Mouse (Mus musculus): ENCODE results near the gene Synj1. TPM values are rescaled to one million over a fixed set of nuclear protein-coding genes. Genes with fewer than 3 reads are reported as not detected.
A peak's percentile ranks its signal among the peaks of the same experiment; 100 is the strongest.

Gene Synj1
- polyA plus RNA-seq, 1 experiment from 2014 or later: 15.6 TPM

GRCm38 (mm10) chr16:90971004-90971403 lies 40.1 kb downstream of the Synj1 start:
- H3K9me3 ChIP-seq (ENCODE audit: control insufficient read depth, low read length): no peaks in the 10 kb centered on the region
- H3K4me1 ChIP-seq (ENCODE audit: control insufficient read depth, insufficient read depth, low read length): no peaks in the 10 kb centered on the region
- ATAC-seq (ENCODE audit: low read depth) (no peak), DNase-seq (ENCODE audit: low spot score) (no peak)
- no peak overlapping the region for H3K4me2 ChIP-seq (ENCODE audit: low read depth, low read length)
- H3K27me3 ChIP-seq (replicated peaks; ENCODE audit: control insufficient read depth, insufficient read depth, low read length): no peaks in the 10 kb centered on the region
- 84% methylated on average over 6 of the region's 6 CpGs for WGBS
- H3K36me3 ChIP-seq (ENCODE audit: control insufficient read depth, insufficient read depth, low read length): peaks cover 41% of the 10 kb centered on the region; the same call in 1 of the 2 replicates
- H3K27ac ChIP-seq (replicated peaks; ENCODE audit: low read depth, low read length): no peak overlapping the region
- H3K4me3 ChIP-seq (ENCODE audit: low read depth, low read length): no peak overlapping the region
- H3K9ac ChIP-seq (ENCODE audit: low read depth, low read length): no peak overlapping the region

DNA sequence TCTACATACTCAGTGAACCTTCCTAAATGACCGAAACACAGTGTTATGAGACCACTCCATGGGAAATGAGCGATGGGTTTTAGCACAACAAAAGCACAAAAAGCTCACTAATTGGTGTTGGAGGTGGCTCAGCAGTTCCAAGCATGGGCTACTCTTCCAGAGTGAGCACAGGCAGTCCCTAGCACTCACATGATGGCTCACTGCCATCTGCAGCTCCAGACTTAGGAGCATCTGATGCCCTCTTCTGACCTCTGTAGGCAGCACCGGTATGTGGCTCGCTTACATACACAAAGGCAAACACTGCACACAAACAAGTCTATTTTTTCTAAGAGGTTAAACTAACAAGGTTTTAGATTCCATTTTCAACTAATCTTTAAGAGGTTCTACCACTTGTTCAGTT lies 44.9 kb downstream of the Synj1 start:
- no peak for DNase-seq (ENCODE audit: low spot score)
- H3K27ac ChIP-seq (replicated peaks; ENCODE audit: low read depth, low read length): no peak overlapping the region
- H3K9ac ChIP-seq (ENCODE audit: low read depth, low read length): no peak overlapping the region
- 75% methylated on average over 4 of the region's 4 CpGs for WGBS
- no peaks in the 10 kb centered on the region for H3K4me1 ChIP-seq (ENCODE audit: control insufficient read depth, insufficient read depth, low read length)
- peaks cover 49% of the 10 kb centered on the region for H3K36me3 ChIP-seq (ENCODE audit: control insufficient read depth, insufficient read depth, low read length)
- H3K9me3 ChIP-seq (ENCODE audit: control insufficient read depth, low read length): no peaks in the 10 kb centered on the region
- ATAC-seq (ENCODE audit: low read depth): no peak
- H3K4me3 ChIP-seq (ENCODE audit: low read depth, low read length): no peak overlapping the region
- no peak overlapping the region for H3K4me2 ChIP-seq (ENCODE audit: low read depth, low read length)
- no peaks in the 10 kb centered on the region for H3K27me3 ChIP-seq (replicated peaks; ENCODE audit: control insufficient read depth, insufficient read depth, low read length)

- Histone ChIP-seq H3K9me3 (ENCODE audit: control insufficient read depth, low read length) (no peaks in the 10 kb centered on the region), H3K4me3 (ENCODE audit: low read depth, low read length) (no peak overlapping the region), H3K27me3 (replicated peaks; ENCODE audit: control insufficient read depth, insufficient read depth, low read length) (no peaks in the 10 kb centered on the region), H3K27ac (replicated peaks; ENCODE audit: low read depth, low read length) (no peak overlapping the region), H3K36me3 (ENCODE audit: control insufficient read depth, insufficient read depth, low read length) (peaks cover 55% of the 10 kb centered on the region), H3K4me1 (ENCODE audit: control insufficient read depth, insufficient read depth, low read length) (no peaks in the 10 kb centered on the region), H3K4me2 (ENCODE audit: low read depth, low read length) (no peak overlapping the region), H3K9ac (ENCODE audit: low read depth, low read length) (no peak overlapping the region)
- no peak for ATAC-seq (ENCODE audit: low read depth)
- no peak for DNase-seq (ENCODE audit: low spot score)
- WGBS: 85% methylated on average over 10 of the region's 10 CpGs
Observed at GRCm38 (mm10) chr16:90964302-90964701, 46.8 kb downstream of the Synj1 start.

GRCm38 (mm10) chr16:90963866-90964265 lies 47.2 kb downstream of the Synj1 start:
- Histone ChIP-seq H3K4me3 (ENCODE audit: low read depth, low read length) (no peak overlapping the region), H3K4me1 (ENCODE audit: control insufficient read depth, insufficient read depth, low read length) (no peaks in the 10 kb centered on the region), H3K9ac (ENCODE audit: low read depth, low read length) (no peak overlapping the region), H3K9me3 (ENCODE audit: control insufficient read depth, low read length) (no peaks in the 10 kb centered on the region), H3K4me2 (ENCODE audit: low read depth, low read length) (no peak overlapping the region), H3K27ac (replicated peaks; ENCODE audit: low read depth, low read length) (no peak overlapping the region), H3K27me3 (replicated peaks; ENCODE audit: control insufficient read depth, insufficient read depth, low read length) (no peaks in the 10 kb centered on the region), H3K36me3 (ENCODE audit: control insufficient read depth, insufficient read depth, low read length) (peaks cover 54% of the 10 kb centered on the region)
- ATAC-seq (ENCODE audit: low read depth) (no peak), DNase-seq (ENCODE audit: low spot score) (no peak)
- WGBS: 84% methylated on average over 10 of the region's 10 CpGs

DNA sequence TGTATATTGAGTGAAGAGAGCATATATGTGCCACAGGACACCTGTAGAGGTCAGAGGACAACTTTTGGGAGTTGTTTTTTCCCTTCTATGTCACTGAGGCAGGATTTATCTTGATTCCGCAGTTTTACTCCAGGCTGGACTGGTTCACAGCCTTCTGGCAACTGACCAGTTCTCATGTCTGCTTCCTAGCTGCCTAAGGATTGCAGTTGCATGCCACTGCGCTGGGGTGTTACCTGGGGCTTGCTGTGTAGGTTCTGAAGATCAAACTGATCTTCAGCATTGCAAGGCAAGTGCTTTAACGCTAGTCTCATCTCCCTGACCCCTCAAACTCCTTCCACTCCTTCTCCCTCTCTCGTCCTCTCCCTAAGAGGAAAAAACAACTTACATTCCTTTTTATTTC lies 47.9 kb downstream of the Synj1 start:
- no peak for ATAC-seq (ENCODE audit: low read depth)
- WGBS: 90% methylated on average over 4 of the region's 4 CpGs
- H3K27ac ChIP-seq (replicated peaks; ENCODE audit: low read depth, low read length): no peak overlapping the region

GRCm38 (mm10) chr16:90958301-90959085 lies 52.6 kb downstream of the Synj1 start:
- 70% methylated on average over 5 of the region's 5 CpGs for WGBS
- H3K9me3 ChIP-seq (ENCODE audit: control insufficient read depth, low read length): no peaks in the 10 kb centered on the region
- H3K4me2 ChIP-seq (ENCODE audit: low read depth, low read length): no peak overlapping the region
- peaks cover 25% of the 10 kb centered on the region; the same call in 1 of the 2 replicates for H3K36me3 ChIP-seq (ENCODE audit: control insufficient read depth, insufficient read depth, low read length)
- H3K4me1 ChIP-seq (ENCODE audit: control insufficient read depth, insufficient read depth, low read length): no peaks in the 10 kb centered on the region
- no peaks in the 10 kb centered on the region for H3K27me3 ChIP-seq (replicated peaks; ENCODE audit: control insufficient read depth, insufficient read depth, low read length)
- no peak for ATAC-seq (ENCODE audit: low read depth)
- DNase-seq (ENCODE audit: low spot score): no peak
- H3K4me3 ChIP-seq (ENCODE audit: low read depth, low read length): no peak overlapping the region
- no peak overlapping the region for H3K27ac ChIP-seq (replicated peaks; ENCODE audit: low read depth, low read length)
- H3K9ac ChIP-seq (ENCODE audit: low read depth, low read length): no peak overlapping the region

More for the DNA sequence above, 47.9 kb downstream of the Synj1 start:
- Histone ChIP-seq H3K9ac (ENCODE audit: low read depth, low read length) (no peak overlapping the region), H3K4me3 (ENCODE audit: low read depth, low read length) (no peak overlapping the region), H3K4me2 (ENCODE audit: low read depth, low read length) (no peak overlapping the region), H3K9me3 (ENCODE audit: control insufficient read depth, low read length) (no peaks in the 10 kb centered on the region), H3K27me3 (replicated peaks; ENCODE audit: control insufficient read depth, insufficient read depth, low read length) (no peaks in the 10 kb centered on the region), H3K36me3 (ENCODE audit: control insufficient read depth, insufficient read depth, low read length) (peaks cover 51% of the 10 kb centered on the region), H3K4me1 (ENCODE audit: control insufficient read depth, insufficient read depth, low read length) (no peaks in the 10 kb centered on the region)
- no peak for DNase-seq (ENCODE audit: low spot score)

DNA sequence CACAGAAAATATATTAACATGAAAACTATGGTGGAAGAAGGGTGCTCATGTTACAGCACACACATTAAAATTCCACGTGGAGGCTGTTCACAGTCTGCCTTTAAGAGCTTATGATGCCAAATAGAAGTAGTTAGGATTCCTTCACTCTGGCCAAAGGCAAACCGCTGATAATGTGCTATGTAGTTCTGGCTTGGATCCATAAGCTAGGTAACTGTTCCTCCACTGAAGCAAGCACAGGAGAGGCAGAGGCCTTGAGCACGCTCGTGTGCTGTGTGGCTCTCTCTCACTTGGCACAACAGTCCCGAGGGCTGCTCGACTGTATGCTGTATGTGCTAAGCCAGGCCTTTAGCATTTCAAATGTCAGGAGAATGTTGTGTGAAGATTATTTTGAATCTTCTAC lies 55.6 kb downstream of the Synj1 start:
- Histone ChIP-seq H3K27ac (replicated peaks; ENCODE audit: low read depth, low read length) (no peak overlapping the region), H3K9me3 (ENCODE audit: control insufficient read depth, low read length) (no peaks in the 10 kb centered on the region), H3K9ac (ENCODE audit: low read depth, low read length) (no peak overlapping the region), H3K36me3 (ENCODE audit: control insufficient read depth, insufficient read depth, low read length) (peaks cover 25% of the 10 kb centered on the region), H3K27me3 (replicated peaks; ENCODE audit: control insufficient read depth, insufficient read depth, low read length) (no peaks in the 10 kb centered on the region), H3K4me1 (ENCODE audit: control insufficient read depth, insufficient read depth, low read length) (no peaks in the 10 kb centered on the region), H3K4me2 (ENCODE audit: low read depth, low read length) (no peak overlapping the region), H3K4me3 (ENCODE audit: low read depth, low read length) (no peak overlapping the region)
- 62% methylated on average over 6 of the region's 6 CpGs for WGBS
- ATAC-seq (ENCODE audit: low read depth) (no peak), DNase-seq (ENCODE audit: low spot score) (peak; percentile 36)

DNA sequence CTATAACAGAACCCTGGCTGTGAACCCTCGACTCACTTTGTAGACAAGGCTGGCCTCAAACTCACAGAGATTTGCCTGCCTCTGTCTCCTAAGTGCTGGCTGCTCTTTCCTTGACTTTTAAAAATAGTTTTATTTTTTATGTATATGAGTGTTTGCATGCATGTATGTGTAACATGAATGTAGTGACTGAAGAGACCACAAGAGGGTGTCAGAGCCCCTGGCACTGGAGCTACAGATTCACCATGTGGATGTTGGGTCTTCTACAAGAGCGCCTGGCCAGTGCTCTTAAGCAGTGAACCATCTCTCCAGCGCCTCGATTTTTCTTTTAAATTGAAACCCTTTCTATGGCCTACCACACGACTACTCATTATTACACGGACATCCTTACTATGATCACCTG lies 57.3 kb downstream of the Synj1 start:
- WGBS: 90% methylated on average over 6 of the region's 6 CpGs
- H3K27me3 ChIP-seq (replicated peaks; ENCODE audit: control insufficient read depth, insufficient read depth, low read length): no peaks in the 10 kb centered on the region
- no peak for DNase-seq (ENCODE audit: low spot score)
- no peak overlapping the region for H3K27ac ChIP-seq (replicated peaks; ENCODE audit: low read depth, low read length)
- H3K4me3 ChIP-seq (ENCODE audit: low read depth, low read length): no peak overlapping the region
- ATAC-seq (ENCODE audit: low read depth): no peak
- peaks cover 22% of the 10 kb centered on the region for H3K36me3 ChIP-seq (ENCODE audit: control insufficient read depth, insufficient read depth, low read length)
- no peaks in the 10 kb centered on the region for H3K4me1 ChIP-seq (ENCODE audit: control insufficient read depth, insufficient read depth, low read length)
- H3K4me2 ChIP-seq (ENCODE audit: low read depth, low read length): no peak overlapping the region
- H3K9ac ChIP-seq (ENCODE audit: low read depth, low read length): no peak overlapping the region
- no peaks in the 10 kb centered on the region for H3K9me3 ChIP-seq (ENCODE audit: control insufficient read depth, low read length)

DNA sequence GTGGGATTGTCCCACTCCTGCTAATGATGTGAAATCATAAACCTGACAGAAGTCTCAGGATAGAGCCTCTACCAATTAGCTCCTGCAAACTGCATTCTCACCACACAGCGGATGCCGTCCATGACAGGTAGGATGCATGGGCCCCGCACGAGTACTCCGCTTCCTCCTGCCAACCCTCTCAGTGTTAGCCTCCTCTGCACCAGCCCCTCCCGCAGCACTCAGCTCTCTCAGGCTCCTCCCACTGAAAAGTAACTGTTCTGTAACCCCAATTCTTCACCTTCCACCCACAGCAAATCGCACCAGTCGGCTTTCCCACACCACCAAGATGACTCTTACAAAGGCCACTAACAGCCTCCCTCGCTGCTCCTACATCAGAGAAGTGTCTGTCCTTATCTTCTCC lies 58.0 kb downstream of the Synj1 start:
- H3K4me3 ChIP-seq (ENCODE audit: low read depth, low read length): no peak overlapping the region
- H3K9me3 ChIP-seq (ENCODE audit: control insufficient read depth, low read length): no peaks in the 10 kb centered on the region
- peaks cover 22% of the 10 kb centered on the region for H3K36me3 ChIP-seq (ENCODE audit: control insufficient read depth, insufficient read depth, low read length)
- no peak for DNase-seq (ENCODE audit: low spot score)
- H3K4me1 ChIP-seq (ENCODE audit: control insufficient read depth, insufficient read depth, low read length): no peaks in the 10 kb centered on the region
- ATAC-seq (ENCODE audit: low read depth): no peak
- H3K4me2 ChIP-seq (ENCODE audit: low read depth, low read length): no peak overlapping the region
- WGBS: 88% methylated on average over 9 of the region's 9 CpGs
- no peaks in the 10 kb centered on the region for H3K27me3 ChIP-seq (replicated peaks; ENCODE audit: control insufficient read depth, insufficient read depth, low read length)
- no peak overlapping the region for H3K9ac ChIP-seq (ENCODE audit: low read depth, low read length)
- H3K27ac ChIP-seq (replicated peaks; ENCODE audit: low read depth, low read length): no peak overlapping the region
